Mouse (Mus musculus) MEL (cell line): Measurements from ENCODE around the gene Togaram2.

Experiments
- CTCF ChIP-seq, 3 experiments: IDR thresholded peaks in 2 of 3; conservative IDR thresholded peaks in 1 of 3; 2 replicates each; pipeline ENCODE4 v1.5.1; 2011 to 2012; ENCODE audit warnings: low read length in 3 of 3, low read depth in 2 of 3, mild to moderate bottlenecking in 2 of 3, improper control_type of control experiment in 1 of 3, inconsistent platforms in 1 of 3, mixed read lengths in 1 of 3, moderate library complexity in 1 of 3; ENCODE audit not compliant: control insufficient read depth in 1 of 3, insufficient read depth in 1 of 3, poor library complexity in 1 of 3, severe bottlenecking in 1 of 3
- ELF1 ChIP-seq: IDR thresholded peaks from 2 replicates; pipeline ENCODE4 v1.6.1; 2014; ENCODE audit warnings: low read depth, mild to moderate bottlenecking, inconsistent platforms, low read length, improper control_type of control experiment, moderate library complexity
- EP300 ChIP-seq, 2 experiments: IDR thresholded peaks; 2 replicates each; pipeline ENCODE4 v1.6.1; 2011; ENCODE audit warnings: improper control_type of control experiment in 2 of 2, low read length in 2 of 2, low read depth in 1 of 2, mild to moderate bottlenecking in 1 of 2
- GATA1 ChIP-seq: IDR thresholded peaks from 2 replicates; pipeline ENCODE4 v1.6.1; 2011; ENCODE audit warnings: low read depth, low read length, improper control_type of control experiment
- KAT2A ChIP-seq: conservative IDR thresholded peaks from 2 replicates; pipeline ENCODE4 v1.6.1; 2012; ENCODE audit warnings: low read depth, low read length, improper control_type of control experiment, inconsistent platforms
- MAX ChIP-seq: IDR thresholded peaks from 2 replicates; pipeline ENCODE4 v1.6.1; 2011; ENCODE audit warnings: low read length, improper control_type of control experiment
- MXI1 ChIP-seq: IDR thresholded peaks from 2 replicates; pipeline ENCODE4 v1.6.1; 2011; ENCODE audit warnings: mild to moderate bottlenecking, low read depth, low read length, improper control_type of control experiment
- POLR2AphosphoS2 ChIP-seq: IDR thresholded peaks from 2 replicates; pipeline ENCODE4 v1.6.1; 2011; ENCODE audit warnings: low read length, improper control_type of control experiment
- RCOR1 ChIP-seq: IDR thresholded peaks from 2 replicates; pipeline ENCODE4 v1.6.1; 2012; ENCODE audit warnings: low read depth, mild to moderate bottlenecking, inconsistent platforms, low read length, improper control_type of control experiment
- TBP ChIP-seq: IDR thresholded peaks from 2 replicates; pipeline ENCODE4 v1.8.0; 2011; ENCODE audit warnings: low read depth, low read length, improper control_type of control experiment
- TCF12 ChIP-seq: IDR thresholded peaks from 2 replicates; pipeline ENCODE4 v1.6.1; 2014; ENCODE audit warnings: low read depth, mild to moderate bottlenecking, inconsistent platforms, low read length, improper control_type of control experiment, moderate library complexity
- USF1 ChIP-seq: IDR thresholded peaks from 2 replicates; pipeline ENCODE4 v1.6.1; 2014; ENCODE audit warnings: low read depth, mild to moderate bottlenecking, inconsistent platforms, low read length, improper control_type of control experiment, moderate library complexity
- ZKSCAN1 ChIP-seq: IDR thresholded peaks from 2 replicates; pipeline ENCODE4 v1.6.1; 2012; ENCODE audit warnings: low read depth, mild to moderate bottlenecking, inconsistent platforms, low read length, improper control_type of control experiment, moderate library complexity

DNA sequence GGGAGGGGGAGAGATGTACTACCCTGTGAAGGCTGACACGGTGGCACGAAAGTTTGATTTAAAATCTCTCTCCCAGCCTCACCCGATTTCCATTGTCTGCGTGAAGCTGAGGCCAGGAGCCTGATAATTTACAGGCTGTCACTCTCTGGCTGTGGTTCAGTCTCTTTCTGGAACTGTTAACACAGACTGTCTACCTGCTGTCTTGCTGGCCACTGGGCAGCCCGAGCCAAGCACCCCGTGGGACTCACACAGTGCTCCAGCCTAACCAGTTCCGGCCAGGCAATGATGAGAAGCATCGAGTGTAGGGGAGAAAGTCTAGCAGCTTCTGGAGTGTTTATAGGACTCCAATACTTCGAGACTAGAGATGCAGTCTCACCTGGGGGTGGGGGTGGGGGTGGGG is 73.1 kb downstream of the Togaram2 start:
- TF ChIP-seq TBP (no peak), EP300 (IDR thresholded peaks at IDR 0.05; ENCODE audit: low read depth in 1 of 2, low read length in 2 of 2) (no peak), CTCF (IDR thresholded peaks at IDR 0.05 in 2 of 3, conservative IDR thresholded peaks at IDR 0.05 in 1 of 3; ENCODE audit: control insufficient read depth in 1 of 3, insufficient read depth in 1 of 3, low read depth in 2 of 3, low read length in 3 of 3, poor library complexity in 1 of 3, severe bottlenecking in 1 of 3) (no peak), KAT2A (no peak), POLR2AphosphoS2 (no peak), TCF12 (no peak), USF1 (no peak), RCOR1 (no peak), ELF1 (no peak), GATA1 (no peak), ZKSCAN1 (no peak), MXI1 (no peak), MAX (no peak)
